Mouse (Mus musculus): Measurements from ENCODE around the gene Uvssa.
"Not testable (repeated sequence)": the region's sequence is repeated elsewhere in the genome, so short reads cannot be mapped to it uniquely, and the experiment has no call there.

Uvssa gene

GRCm38 (mm10) chr5:33378302-33378854 lies at the start of gene Uvssa:
TSS of gene Uvssa (plus strand) at chr5:33378549.
- peak; percentile 100 for DNase-seq (ENCODE audit: low read depth)

- no peak for DNase-seq (ENCODE audit: low read depth)
Measured at GRCm38 (mm10) chr5:33334381-33335272, 43.7 kb upstream of the Uvssa start.

- DNase-seq (ENCODE audit: low read depth) = peak; percentile 98
Measured at GRCm38 (mm10) chr5:33335273-33335976, 42.9 kb upstream of the Uvssa start, which contains the start of gene Maea. TSS of gene Maea (plus strand) at chr5:33335509.

GRCm38 (mm10) chr5:33335977-33336360 lies 42.4 kb upstream of the Uvssa start:
- DNase-seq (ENCODE audit: low read depth) = peak; percentile 26

- peak; percentile 40 for DNase-seq (ENCODE audit: low read depth)
Measured at GRCm38 (mm10) chr5:33337206-33337605, 41.1 kb upstream of the Uvssa start.

GRCm38 (mm10) chr5:33341165-33341564 lies 37.2 kb upstream of the Uvssa start:
- no peak for DNase-seq (ENCODE audit: low read depth)

GRCm38 (mm10) chr5:33342248-33342647 lies 36.1 kb upstream of the Uvssa start:
- DNase-seq (ENCODE audit: low read depth) = not testable (repeated sequence)

GRCm38 (mm10) chr5:33342821-33343220 lies 35.5 kb upstream of the Uvssa start:
- peak; percentile 44 for DNase-seq (ENCODE audit: low read depth)

- peak; percentile 22 for DNase-seq (ENCODE audit: low read depth)
Measured at GRCm38 (mm10) chr5:33343571-33343970, 34.8 kb upstream of the Uvssa start.

GRCm38 (mm10) chr5:33344070-33344469 lies 34.3 kb upstream of the Uvssa start:
- no peak for DNase-seq (ENCODE audit: low read depth)

GRCm38 (mm10) chr5:33347620-33348019 lies 30.7 kb upstream of the Uvssa start:
- no peak for DNase-seq (ENCODE audit: low read depth)

- DNase-seq (ENCODE audit: low read depth) = no peak
Measured at GRCm38 (mm10) chr5:33349205-33349604, 29.1 kb upstream of the Uvssa start.

- peak; percentile 74 for DNase-seq (ENCODE audit: low read depth)
Measured at GRCm38 (mm10) chr5:33349706-33350105, 28.6 kb upstream of the Uvssa start.

GRCm38 (mm10) chr5:33351556-33352272 lies 26.6 kb upstream of the Uvssa start:
- peak; percentile 25 for DNase-seq (ENCODE audit: low read depth)

- peak; percentile 62 for DNase-seq (ENCODE audit: low read depth)
Measured at GRCm38 (mm10) chr5:33352273-33352645, 26.1 kb upstream of the Uvssa start.

GRCm38 (mm10) chr5:33353011-33353410 lies 25.3 kb upstream of the Uvssa start:
- peak; percentile 54 for DNase-seq (ENCODE audit: low read depth)

GRCm38 (mm10) chr5:33357494-33357893 lies 20.9 kb upstream of the Uvssa start:
- no peak for DNase-seq (ENCODE audit: low read depth)

GRCm38 (mm10) chr5:33358467-33358866 lies 19.9 kb upstream of the Uvssa start:
- no peak for DNase-seq (ENCODE audit: low read depth)

GRCm38 (mm10) chr5:33363263-33363662 lies 15.1 kb upstream of the Uvssa start:
- no peak for DNase-seq (ENCODE audit: low read depth)

GRCm38 (mm10) chr5:33368651-33369050 lies 9.7 kb upstream of the Uvssa start:
- no peak for DNase-seq (ENCODE audit: low read depth)

GRCm38 (mm10) chr5:33371137-33371536 lies 7.2 kb upstream of the Uvssa start:
- DNase-seq (ENCODE audit: low read depth) = peak; percentile 72

- no peak for DNase-seq (ENCODE audit: low read depth)
Measured at GRCm38 (mm10) chr5:33371668-33372067, 6.7 kb upstream of the Uvssa start.
